Mouse (Mus musculus): ENCODE measurements around the gene Gm20521. TPM values are rescaled to one million over a fixed set of nuclear protein-coding genes. Genes with fewer than 3 reads are reported as not detected.

Gm20521 gene
- polyA plus RNA-seq, 1 experiment from 2014 or later: 0.34 TPM

GRCm38 (mm10) chr14:54927296-54927695, 44.1 kb downstream of the Gm20521 start:
- Histone ChIP-seq H3K27ac (peak overlapping the region; percentile 99), H3K36me3 (no peaks in the 10 kb centered on the region), H3K27me3 (replicated peaks) (peaks cover 15% of the 10 kb centered on the region; the same call in 1 of the 2 replicates), H3K4me3 (replicated peaks) (peak overlapping the region; percentile 58), H3K4me2 (replicated peaks) (peak overlapping the region; percentile 94), H3K4me1 (replicated peaks) (peaks cover 30% of the 10 kb centered on the region), H3K9me3 (no peaks in the 10 kb centered on the region), H3K9ac (peak overlapping the region; percentile 86)
- no peak for ATAC-seq
- 21% methylated on average over 7 of the region's 7 CpGs for WGBS

GRCm38 (mm10) chr14:54929801-54930200, 46.6 kb downstream of the Gm20521 start:
- Histone ChIP-seq H3K27me3 (replicated peaks) (peaks cover 15% of the 10 kb centered on the region; the same call in 1 of the 2 replicates), H3K4me1 (replicated peaks) (peaks cover 28% of the 10 kb centered on the region), H3K27ac (no peak overlapping the region), H3K9ac (no peak overlapping the region), H3K4me2 (replicated peaks) (no peak overlapping the region), H3K4me3 (replicated peaks) (no peak overlapping the region), H3K36me3 (no peaks in the 10 kb centered on the region), H3K9me3 (no peaks in the 10 kb centered on the region)
- ATAC-seq: no peak
- 65% methylated on average over 5 of the region's 5 CpGs for WGBS

GRCm38 (mm10) chr14:54930431-54930830, 47.2 kb downstream of the Gm20521 start:
- Histone ChIP-seq H3K4me1 (replicated peaks) (peaks cover 26% of the 10 kb centered on the region), H3K27me3 (replicated peaks) (peaks cover 15% of the 10 kb centered on the region; the same call in 1 of the 2 replicates), H3K9ac (no peak overlapping the region), H3K36me3 (no peaks in the 10 kb centered on the region), H3K4me3 (replicated peaks) (no peak overlapping the region), H3K9me3 (no peaks in the 10 kb centered on the region), H3K4me2 (replicated peaks) (no peak overlapping the region), H3K27ac (no peak overlapping the region)
- no peak for ATAC-seq
- WGBS: 23% methylated on average over 2 of the region's 2 CpGs

- Histone ChIP-seq H3K27ac (no peak within 1 kb of the TSS), H3K4me3 (replicated peaks) (no peak within 1 kb of the TSS), H3K36me3 (no peaks in the 10 kb centered on the region), H3K9me3 (no peaks in the 10 kb centered on the region), H3K4me1 (replicated peaks) (peaks cover 20% of the 10 kb centered on the region), H3K27me3 (replicated peaks) (no peaks in the 10 kb centered on the region), H3K9ac (no peak within 1 kb of the TSS), H3K4me2 (replicated peaks) (no peak within 1 kb of the TSS)
- WGBS: 38% methylated on average over 6 of the region's 6 CpGs
- ATAC-seq: peak; percentile 33; the same call in 1 of the 2 replicates
Observed at GRCm38 (mm10) chr14:54932645-54933150, 49.5 kb downstream of the Gm20521 start, which contains the start of gene Il25. Il25 (plus strand) TSS chr14:54932695.

- 48% methylated on average over 8 of the region's 8 CpGs for WGBS
- no peak within 1 kb of the TSS for H3K9ac ChIP-seq
- H3K27ac ChIP-seq: peak within 1 kb of the TSS; percentile 56
Observed at GRCm38 (mm10) chr14:54935904-54936830, 52.9 kb downstream of the Gm20521 start, which contains the start of gene Cmtm5. Cmtm5 (plus strand) TSS chr14:54936261.

GRCm38 (mm10) chr14:54936831-54937160, 53.6 kb downstream of the Gm20521 start:
- no peak overlapping the region for H3K4me2 ChIP-seq (replicated peaks)
- ATAC-seq: no peak
- H3K9ac ChIP-seq: no peak overlapping the region
- H3K9me3 ChIP-seq: no peaks in the 10 kb centered on the region
- H3K4me1 ChIP-seq (replicated peaks): peaks cover 12% of the 10 kb centered on the region; the same call in 1 of the 2 replicates
- no peak overlapping the region for H3K27ac ChIP-seq
- no peaks in the 10 kb centered on the region for H3K27me3 ChIP-seq (replicated peaks)
- WGBS: 53% methylated on average over 6 of the region's 6 CpGs
- no peak overlapping the region for H3K4me3 ChIP-seq (replicated peaks)
- no peaks in the 10 kb centered on the region for H3K36me3 ChIP-seq

More at GRCm38 (mm10) chr14:54935904-54936830, 52.9 kb downstream of the Gm20521 start, which contains the start of gene Cmtm5:
- Histone ChIP-seq H3K4me3 (replicated peaks) (no peak within 1 kb of the TSS), H3K9me3 (no peaks in the 10 kb centered on the region), H3K27me3 (replicated peaks) (no peaks in the 10 kb centered on the region), H3K4me2 (replicated peaks) (no peak within 1 kb of the TSS), H3K4me1 (replicated peaks) (peaks cover 18% of the 10 kb centered on the region; the same call in 1 of the 2 replicates), H3K36me3 (no peaks in the 10 kb centered on the region)
- no peak for ATAC-seq

- peaks cover 8% of the 10 kb centered on the region; the same call in 1 of the 2 replicates for H3K4me1 ChIP-seq (replicated peaks)
- no peaks in the 10 kb centered on the region for H3K36me3 ChIP-seq
- no peak for ATAC-seq
- no peak overlapping the region for H3K27ac ChIP-seq
- no peak overlapping the region for H3K9ac ChIP-seq
- no peak overlapping the region for H3K4me2 ChIP-seq (replicated peaks)
- H3K27me3 ChIP-seq (replicated peaks): no peaks in the 10 kb centered on the region
- WGBS: 87% methylated on average over 16 of the region's 16 CpGs
- no peaks in the 10 kb centered on the region for H3K9me3 ChIP-seq
- no peak overlapping the region for H3K4me3 ChIP-seq (replicated peaks)
Observed at GRCm38 (mm10) chr14:54937361-54938182, 54.3 kb downstream of the Gm20521 start.

GRCm38 (mm10) chr14:54938431-54939219, 55.4 kb downstream of the Gm20521 start:
- ATAC-seq: no peak
- 81% methylated on average over 15 of the region's 15 CpGs for WGBS
- no peaks in the 10 kb centered on the region for H3K9me3 ChIP-seq
- H3K4me3 ChIP-seq (replicated peaks): no peak overlapping the region
- H3K27me3 ChIP-seq (replicated peaks): no peaks in the 10 kb centered on the region
- H3K36me3 ChIP-seq: no peaks in the 10 kb centered on the region
- H3K9ac ChIP-seq: no peak overlapping the region
- no peak overlapping the region for H3K4me2 ChIP-seq (replicated peaks)
- 0 out of 2 replicates have a peak, but pooled peaks cover 3% of the 10 kb centered on the region for H3K4me1 ChIP-seq (replicated peaks)
- H3K27ac ChIP-seq: no peak overlapping the region

GRCm38 (mm10) chr14:54939434-54940175, 56.4 kb downstream of the Gm20521 start:
- H3K9ac ChIP-seq: no peak overlapping the region
- H3K27ac ChIP-seq: no peak overlapping the region
- H3K4me1 ChIP-seq (replicated peaks): 0 out of 2 replicates have a peak, but pooled peaks cover 3% of the 10 kb centered on the region
- H3K36me3 ChIP-seq: no peaks in the 10 kb centered on the region
- WGBS: 48% methylated on average over 12 of the region's 12 CpGs
- H3K27me3 ChIP-seq (replicated peaks): no peaks in the 10 kb centered on the region
- H3K9me3 ChIP-seq: no peaks in the 10 kb centered on the region
- peak; percentile 77 for ATAC-seq
- H3K4me2 ChIP-seq (replicated peaks): no peak overlapping the region
- no peak overlapping the region for H3K4me3 ChIP-seq (replicated peaks)

- Histone ChIP-seq H3K27ac (no peak overlapping the region), H3K9me3 (no peaks in the 10 kb centered on the region), H3K4me3 (replicated peaks) (no peak overlapping the region), H3K36me3 (no peaks in the 10 kb centered on the region), H3K4me2 (replicated peaks) (no peak overlapping the region), H3K4me1 (replicated peaks) (0 out of 2 replicates have a peak, but pooled peaks cover 3% of the 10 kb centered on the region), H3K9ac (no peak overlapping the region), H3K27me3 (replicated peaks) (no peaks in the 10 kb centered on the region)
- 71% methylated on average over 3 of the region's 3 CpGs for WGBS
- no peak for ATAC-seq
Observed at GRCm38 (mm10) chr14:54940176-54940530, 56.9 kb downstream of the Gm20521 start.
